Mouse (Mus musculus) forebrain, postnatal 0 days (tissue): ENCODE data around the gene Arl15. TPM values are rescaled to one million over a fixed set of nuclear protein-coding genes. Genes with fewer than 3 reads are reported as not detected.

Experiments
- ATAC-seq: fragments of 200-750 bp; cut with Nextera tagmentation; 2 replicates; pipeline ENCODE4 v1.8.0; 2017; ENCODE audit warnings: mild to moderate bottlenecking, moderate library complexity
- DNase-seq: peaks from one replicate; pipeline ENCODE4 v3.0.0-alpha.2; 2015
- H3K27ac ChIP-seq: fragments of 300-500 bp; sonication (generic); 2 replicates; pipeline ENCODE4 v1.5.1; 2014; ENCODE audit warnings: low read depth, mild to moderate bottlenecking, antibody characterized with exemption, low read length, moderate library complexity, mixed read lengths
- H3K27me3 ChIP-seq: fragments of 300-500 bp; sonication (generic); 2 replicates; pipeline ENCODE4 v1.6.1; 2014; ENCODE audit warnings: mild to moderate bottlenecking, low read length, mixed read lengths; ENCODE audit not compliant: insufficient read depth
- H3K36me3 ChIP-seq: fragments of 300-500 bp; sonication (generic); 2 replicates; pipeline ENCODE4 v1.6.1; 2014; ENCODE audit warnings: mild to moderate bottlenecking, moderate library complexity; ENCODE audit not compliant: insufficient read depth
- H3K4me1 ChIP-seq: fragments of 300-500 bp; sonication (generic); 2 replicates; pipeline ENCODE4 v1.6.1; 2014; ENCODE audit warnings: antibody characterized with exemption; ENCODE audit not compliant: insufficient read depth
- H3K4me2 ChIP-seq: fragments of 300-500 bp; sonication (generic); 2 replicates; pipeline ENCODE4 v1.6.1; 2014; ENCODE audit warnings: low read depth, mild to moderate bottlenecking, moderate library complexity
- H3K4me3 ChIP-seq: fragments of 300-500 bp; sonication (generic); 2 replicates; pipeline ENCODE4 v1.5.1; 2014; ENCODE audit warnings: low read depth, low read length, mixed read lengths
- H3K9ac ChIP-seq: fragments of 300-500 bp; sonication (generic); 2 replicates; pipeline ENCODE4 v1.6.1; 2014; ENCODE audit warnings: mild to moderate bottlenecking
- H3K9me3 ChIP-seq: fragments of 300-500 bp; sonication (generic); 2 replicates; pipeline ENCODE4 v1.6.1; 2016; ENCODE audit warnings: low read length
- CTCF ChIP-seq: sonication (generic); IDR thresholded peaks from 2 replicates; pipeline ENCODE4 v1.5.1; 2016; ENCODE audit warnings: antibody characterized with exemption, control low read depth, low read depth
- WGBS: fragments of 180-500 bp; shearing (Covaris S2); extraction: QIAGEN DNeasy Blood & Tissue Kit; methylation state at CpG from one replicate; pipeline ENCODE4 v1.1.7; 2014; 5-methylcytosine and 5-hydroxymethylcytosine counted together
- polyA plus RNA-seq: library from polyadenylated mRNA; unstranded; fragments of >200 nt; fragmentation: Nextera tagmentation; extraction: Ambion mirVana; gene quantifications from 2 replicates; pipeline ENCODE4 v1.2.1, GENCODE M21; 2015
- total RNA-seq: library from RNA; depleted of rRNA; stranded (reverse); fragments of >200 nt; gene quantifications from 2 replicates; pipeline ENCODE4 v1.2.3, GENCODE M21; 2014

The Arl15 gene
- total and polyA plus RNA-seq, 2 experiments from 2014 or later: 18.5 to 44.0 TPM

- H3K27ac ChIP-seq: no peak overlapping the region
- no peak overlapping the region for H3K4me2 ChIP-seq
- no peak for ATAC-seq
- 64% methylated on average over 10 of the region's 10 CpGs for WGBS
- H3K9me3 ChIP-seq: no peaks in the 10 kb centered on the region
- no peak for TF ChIP-seq CTCF
- no peak for DNase-seq
- H3K36me3 ChIP-seq: no peaks in the 10 kb centered on the region
- no peak overlapping the region for H3K9ac ChIP-seq
- H3K4me1 ChIP-seq: no peaks in the 10 kb centered on the region
- no peak overlapping the region for H3K4me3 ChIP-seq
- H3K27me3 ChIP-seq: no peaks in the 10 kb centered on the region
Measured at GRCm38 (mm10) chr13:113990701-113991100, 196.4 kb downstream of the Arl15 start.

DNA sequence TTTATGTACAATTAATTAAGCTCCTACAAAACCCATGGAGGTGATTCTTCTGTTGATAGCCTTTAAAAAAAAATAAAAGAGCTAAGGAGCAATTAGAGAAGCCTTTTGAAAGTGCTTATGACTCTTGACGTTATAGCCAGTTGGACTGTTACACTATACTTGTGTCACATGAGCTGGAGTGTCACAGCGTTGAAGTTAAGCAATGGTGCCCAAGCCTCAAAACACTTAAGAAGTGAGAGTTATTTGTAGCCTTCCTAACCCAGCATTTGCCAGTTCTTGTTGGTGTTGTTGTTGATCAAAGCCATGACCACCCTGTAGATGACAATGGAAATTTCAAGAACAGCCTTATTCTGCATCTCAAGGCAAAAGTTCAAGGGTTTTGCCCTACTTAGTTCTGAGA is 198.8 kb downstream of the Arl15 start:
- no peaks in the 10 kb centered on the region for H3K4me1 ChIP-seq
- H3K36me3 ChIP-seq: no peaks in the 10 kb centered on the region
- WGBS: 83% methylated on average over 2 of the region's 2 CpGs
- H3K9ac ChIP-seq: no peak overlapping the region
- TF ChIP-seq CTCF: no peak
- no peak for DNase-seq
- H3K9me3 ChIP-seq: no peaks in the 10 kb centered on the region
- no peaks in the 10 kb centered on the region for H3K27me3 ChIP-seq
- H3K4me2 ChIP-seq: no peak overlapping the region
- H3K4me3 ChIP-seq: no peak overlapping the region
- no peak overlapping the region for H3K27ac ChIP-seq
- ATAC-seq: no peak

DNA sequence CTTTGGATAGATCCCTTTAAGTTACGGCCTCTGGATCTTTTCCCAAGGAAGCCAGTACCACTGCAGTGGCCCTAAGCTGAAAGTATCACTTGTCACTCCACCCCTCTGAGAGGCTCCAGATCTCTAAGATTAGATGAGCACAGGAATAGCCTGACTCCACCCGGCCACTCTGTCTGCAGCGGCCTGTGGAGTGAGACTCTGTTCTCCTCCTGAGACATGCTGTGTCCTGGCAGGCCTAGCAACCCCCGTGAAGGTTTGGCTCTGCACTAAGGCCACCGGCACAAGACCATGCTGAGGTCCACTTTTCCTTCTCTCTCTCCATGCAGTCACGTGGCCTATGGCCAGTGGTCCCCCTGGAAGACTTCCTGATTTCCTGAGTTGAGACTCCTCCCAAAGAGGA is 200.3 kb downstream of the Arl15 start:
- no peak overlapping the region for H3K9ac ChIP-seq
- ATAC-seq: no peak
- no peak overlapping the region for H3K4me3 ChIP-seq
- DNase-seq: no peak
- no peaks in the 10 kb centered on the region for H3K27me3 ChIP-seq
- H3K36me3 ChIP-seq: no peaks in the 10 kb centered on the region
- WGBS: 76% methylated on average over 6 of the region's 6 CpGs
- no peak overlapping the region for H3K27ac ChIP-seq
- H3K9me3 ChIP-seq: no peaks in the 10 kb centered on the region
- H3K4me2 ChIP-seq: no peak overlapping the region
- no peaks in the 10 kb centered on the region for H3K4me1 ChIP-seq
- no peak for TF ChIP-seq CTCF

GRCm38 (mm10) chr13:113995490-113996236 is 201.4 kb downstream of the Arl15 start:
- Histone ChIP-seq H3K4me2 (no peak overlapping the region), H3K27me3 (no peaks in the 10 kb centered on the region), H3K27ac (no peak overlapping the region), H3K4me1 (no peaks in the 10 kb centered on the region), H3K9ac (no peak overlapping the region), H3K36me3 (no peaks in the 10 kb centered on the region), H3K4me3 (no peak overlapping the region), H3K9me3 (no peaks in the 10 kb centered on the region)
- TF ChIP-seq CTCF: no peak
- no peak for ATAC-seq
- 24% methylated on average over 9 of the region's 9 CpGs for WGBS
- no peak for DNase-seq

- WGBS: 83% methylated on average over 12 of the region's 12 CpGs
- Histone ChIP-seq H3K9ac (no peak overlapping the region), H3K4me3 (no peak overlapping the region), H3K36me3 (no peaks in the 10 kb centered on the region), H3K4me2 (no peak overlapping the region), H3K27me3 (no peaks in the 10 kb centered on the region), H3K4me1 (no peaks in the 10 kb centered on the region), H3K9me3 (no peaks in the 10 kb centered on the region), H3K27ac (no peak overlapping the region)
- DNase-seq (no peak), ATAC-seq (no peak)
- TF ChIP-seq CTCF: no peak
Measured at GRCm38 (mm10) chr13:113998811-113999210, 204.5 kb downstream of the Arl15 start.

DNA sequence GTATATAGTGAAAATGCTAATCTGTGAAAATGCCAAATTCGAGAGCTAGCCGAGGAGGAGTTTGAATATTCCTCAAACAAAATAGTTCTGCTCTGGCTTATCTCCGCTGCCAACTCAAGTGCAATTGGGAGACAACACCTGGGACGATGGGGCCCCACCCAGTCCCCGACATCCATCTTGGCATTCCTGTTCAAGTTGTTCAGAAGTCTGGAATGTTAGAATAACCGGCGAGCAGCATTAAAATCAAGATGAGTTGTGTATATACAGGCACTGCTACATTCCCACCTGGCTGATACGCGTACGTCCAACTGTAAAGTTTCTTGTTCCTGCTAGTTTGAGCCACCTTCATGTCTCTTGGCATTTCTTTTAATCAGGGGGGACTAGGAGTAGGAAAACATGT is 209.2 kb downstream of the Arl15 start:
- WGBS: 89% methylated on average over 10 of the region's 10 CpGs
- no peaks in the 10 kb centered on the region for H3K36me3 ChIP-seq
- DNase-seq (no peak), ATAC-seq (no peak)
- no peaks in the 10 kb centered on the region for H3K27me3 ChIP-seq
- no peak overlapping the region for H3K9ac ChIP-seq
- H3K27ac ChIP-seq: no peak overlapping the region
- TF ChIP-seq CTCF: no peak
- no peak overlapping the region for H3K4me3 ChIP-seq
- no peak overlapping the region for H3K4me2 ChIP-seq
- H3K9me3 ChIP-seq: no peaks in the 10 kb centered on the region
- no peaks in the 10 kb centered on the region for H3K4me1 ChIP-seq

- no peak for TF ChIP-seq CTCF
- Histone ChIP-seq H3K4me3 (no peak overlapping the region), H3K36me3 (no peaks in the 10 kb centered on the region), H3K9ac (no peak overlapping the region), H3K9me3 (no peaks in the 10 kb centered on the region), H3K4me2 (no peak overlapping the region), H3K27me3 (no peaks in the 10 kb centered on the region), H3K4me1 (no peaks in the 10 kb centered on the region), H3K27ac (no peak overlapping the region)
- no peak for DNase-seq
- peak; percentile 27; the same call in 1 of the 2 replicates for ATAC-seq
- WGBS: 64% methylated on average over 6 of the region's 6 CpGs
Measured at GRCm38 (mm10) chr13:114004191-114004590, 209.9 kb downstream of the Arl15 start.
